In the genomic region with DNA sequence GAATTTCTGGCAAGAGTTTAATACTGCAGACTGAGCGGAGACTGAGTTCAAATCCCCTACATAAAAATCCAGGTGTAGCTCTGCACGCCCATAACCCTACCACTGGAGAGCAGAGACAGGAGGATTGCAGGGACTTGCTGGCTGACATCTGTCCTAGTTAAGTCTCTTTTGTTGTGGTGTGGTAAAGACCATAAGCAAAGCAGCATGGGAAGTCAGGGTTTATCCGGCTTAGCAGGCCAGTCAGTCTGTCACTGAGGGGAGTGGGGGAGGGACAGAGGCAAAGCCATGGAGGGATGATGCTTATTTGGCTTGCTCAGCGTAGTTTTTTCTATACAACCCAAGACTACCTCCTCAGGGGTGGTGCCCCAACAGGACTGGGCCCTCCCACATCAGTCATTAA, we compare ENCODE assay signal across 22 mouse cellular contexts.
"Had no signal": no experiment of that assay in that cellular context is flagged by ENCODE, and none has a peak within 500 bp of the region (broad histone marks: within the 10 kb centered on the region; RNA-seq: fewer than 3 reads in every experiment).

No protein-coding gene starts in this region.

- H3K4me3 ChIP-seq: forebrain, embryonic 15.5 days; heart, adult 2 months; heart, embryonic 13.5 days; heart, embryonic 15.5 days; kidney, embryonic 15.5 days; left cerebral cortex, adult 2 months; limb, embryonic 10.5 days; limb, embryonic 12.5 days had no signal

- H3K9ac ChIP-seq: forebrain, embryonic 15.5 days; forebrain, postnatal 0 days; heart, embryonic 13.5 days; heart, embryonic 15.5 days; hindbrain, embryonic 14.5 days; kidney, embryonic 15.5 days; limb, embryonic 12.5 days had no signal

- H3K27me3 ChIP-seq: forebrain, embryonic 15.5 days; heart, embryonic 13.5 days; heart, embryonic 15.5 days; kidney, embryonic 15.5 days; limb, embryonic 12.5 days had no signal

- H3K27ac ChIP-seq: forebrain, embryonic 15.5 days; heart, adult 2 months; heart, embryonic 13.5 days; heart, embryonic 15.5 days; hindbrain, embryonic 14.5 days; kidney, embryonic 15.5 days; left cerebral cortex, adult 2 months; limb, embryonic 10.5 days; limb, embryonic 12.5 days had no signal

- ATAC-seq: forebrain, embryonic 15.5 days; forebrain, postnatal 0 days; hindbrain, embryonic 16.5 days; intestine, embryonic 16.5 days had no signal

- H3K9me3 ChIP-seq: forebrain, embryonic 15.5 days; heart, embryonic 13.5 days; heart, embryonic 15.5 days; kidney, embryonic 15.5 days; limb, embryonic 10.5 days; limb, embryonic 12.5 days had no signal

- H3K36me3 ChIP-seq: forebrain, embryonic 15.5 days; heart, embryonic 13.5 days; heart, embryonic 15.5 days; kidney, embryonic 15.5 days; limb, embryonic 10.5 days; limb, embryonic 12.5 days had no signal

- DNase-seq: forebrain, postnatal 0 days; gastrocnemius, postnatal 14 days; gastrocnemius, postnatal 36 days; heart, adult 2 months; heart, postnatal 14 days; heart, postnatal 36 days; kidney, adult 11 months; kidney, adult 2 months; kidney, adult 9 months; kidney, postnatal 10 days; kidney, postnatal 36 days had no signal

- H3K4me2 ChIP-seq: forebrain, embryonic 15.5 days; heart, embryonic 11.5 days; heart, embryonic 13.5 days; heart, embryonic 15.5 days; hindbrain, embryonic 14.5 days; kidney, embryonic 15.5 days; limb, embryonic 12.5 days had no signal
